Comparison of ENCODE assay signal across 9 mouse cellular contexts in the genomic region with DNA sequence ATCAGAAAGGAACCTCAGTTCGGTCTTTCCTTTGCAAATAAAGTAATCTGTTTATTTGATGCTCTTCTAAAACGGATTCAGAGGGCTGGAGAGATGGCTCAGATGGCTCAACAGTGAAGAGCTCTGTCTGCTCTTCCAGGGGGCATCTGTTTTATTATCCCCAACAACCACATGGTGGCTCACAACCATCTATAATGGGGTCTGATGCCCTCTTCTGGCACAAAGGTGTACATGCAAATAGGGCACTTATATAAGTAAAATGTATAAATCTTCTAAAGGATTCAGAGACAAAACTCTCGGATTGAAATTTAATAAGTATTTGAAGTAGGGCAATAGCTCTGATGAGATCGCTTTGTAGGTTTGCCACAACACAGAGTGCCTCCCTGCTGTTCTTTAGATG. TPM values are rescaled to one million over a fixed set of nuclear protein-coding genes. Genes with fewer than 3 reads are reported as not detected.
DNase-seq lines count a peak whose midpoint lies in the region; ATAC-seq lines count a peak whose summit lies in the region.
"Had no signal": no experiment of that assay in that cellular context is flagged by ENCODE, and none has a peak within 500 bp of the region (broad histone marks: within the 10 kb centered on the region; RNA-seq: fewer than 3 reads in every experiment).

No protein-coding gene starts in this region.

- H3K27ac ChIP-seq in neural tube, embryonic 11.5 days (ENCODE audit: low read depth, low read length), result no peak overlapping the region
- H3K27ac ChIP-seq in neural tube, embryonic 15.5 days (replicated peaks), result no peak overlapping the region

- H3K4me2 ChIP-seq in neural tube, embryonic 11.5 days (ENCODE audit: low read depth), result no peak overlapping the region
- H3K4me2 ChIP-seq in neural tube, embryonic 15.5 days, result no peak overlapping the region

- intact Hi-C loops in heart, postnatal 25 days (cut with DNase I), result loop anchor here (5.0 kb wide), 1 partner anchor 241 kb away; no protein-coding TSS in a partner anchor

- peaks cover 3% of the 10 kb centered on the region; the same call in 1 of the 2 replicates for H3K9me3 ChIP-seq in neural tube, embryonic 11.5 days (ENCODE audit: control insufficient read depth, low read length)
- no peaks in the 10 kb centered on the region for H3K9me3 ChIP-seq in neural tube, embryonic 15.5 days (replicated peaks)
- H3K9me3 ChIP-seq: megakaryocyte, embryonic 14.5 days had no signal

- 77% methylated on average over 4 of the region's 4 CpGs for WGBS in neural tube, embryonic 11.5 days
- 70% methylated on average over 4 of the region's 4 CpGs for whole genome bisulfite sequencing in neural tube, embryonic 15.5 days

- H3K4me1 ChIP-seq in neural tube, embryonic 11.5 days (ENCODE audit: control insufficient read depth, insufficient read depth, low read length), result peaks cover 5% of the 10 kb centered on the region
- peaks cover 19% of the 10 kb centered on the region for H3K4me1 ChIP-seq in neural tube, embryonic 15.5 days

- no peaks in the 10 kb centered on the region for H3K27me3 ChIP-seq in neural tube, embryonic 11.5 days (ENCODE audit: control insufficient read depth, insufficient read depth, low read length)
- no peaks in the 10 kb centered on the region for H3K27me3 ChIP-seq in neural tube, embryonic 15.5 days (replicated peaks)
- H3K27me3 ChIP-seq: megakaryocyte, embryonic 14.5 days had no signal

- H3K4me3 ChIP-seq in neural tube, embryonic 11.5 days (ENCODE audit: low read depth, low read length), result no peak overlapping the region
- no peak overlapping the region for H3K4me3 ChIP-seq in neural tube, embryonic 15.5 days (replicated peaks)
- H3K4me3 ChIP-seq: megakaryocyte, embryonic 14.5 days had no signal

- H3K36me3 ChIP-seq in neural tube, embryonic 11.5 days (ENCODE audit: control insufficient read depth, insufficient read depth, low read length), result 0 out of 2 replicates have a peak, but pooled peaks cover 2% of the 10 kb centered on the region
- peaks cover 21% of the 10 kb centered on the region for H3K36me3 ChIP-seq in neural tube, embryonic 15.5 days

- DNase-seq in heart, postnatal 4 days, result peak; percentile 43
- DNase-seq in heart, adult 8-10 months (ENCODE audit: low spot score), result no peak
- DNase-seq in neural tube, embryonic 11.5 days (ENCODE audit: low spot score), result peak; percentile 19
- peak; percentile 39 to 48 for DNase-seq in thymus, postnatal 10 days (ENCODE audit: low spot score in 2 of 2)
- no peak for DNase-seq in c-Kit-positive CD71-positive TER-119-positive erythroid progenitor cells, embryonic 14.5 days (ENCODE audit: low spot score)
- DNase-seq in heart, postnatal 25 days (ENCODE audit: low spot score), result no peak

- no peak overlapping the region for H3K9ac ChIP-seq in neural tube, embryonic 11.5 days (ENCODE audit: low read length)
- no peak overlapping the region for H3K9ac ChIP-seq in neural tube, embryonic 15.5 days (replicated peaks)

- no peak for ATAC-seq in neural tube, embryonic 11.5 days (ENCODE audit: insufficient read depth, low FRiP score, low TSS enrichment)
- ATAC-seq in neural tube, embryonic 15.5 days (ENCODE audit: low FRiP score), result no peak
- 0 out of 2 replicates have a peak, but pooled peaks have one; percentile 20 for ATAC-seq in common myeloid progenitor, adult 5-6 weeks (replicated peaks; ENCODE audit: low read depth, poor library complexity, severe bottlenecking)

RNA-seq across cellular contexts. Expression of gene Klhdc9, which starts 2.2 kb away (rescaled TPM):
- total RNA-seq in heart, postnatal 4 days (2021), result under 1 TPM; 0.50 TPM
- under 1 TPM in 1 of 4 experiments, not detected in 3; 0.16 TPM for total RNA-seq in heart, adult 8-10 months (2022)
- 2.1 and 2.2 TPM in 2 replicates for polyA plus RNA-seq in neural tube, embryonic 11.5 days (2014; fragmentation: Nextera tagmentation; extraction: Ambion mirVana)
- 4.0 and 4.1 TPM in 2 replicates for polyA plus RNA-seq in neural tube, embryonic 15.5 days (2015; fragmentation: Nextera tagmentation; extraction: Ambion mirVana)
- total RNA-seq in common myeloid progenitor, adult 5-6 weeks (2017), result 1.1 and 3.9 TPM in 2 replicates
- not detected for total RNA-seq in heart, postnatal 25 days (2021)

RNA-seq across cellular contexts. Expression of gene Nectin4, which starts 11.5 kb away (rescaled TPM):
- total RNA-seq in heart, postnatal 4 days (2021), result under 1 TPM; 0.07 TPM
- under 1 TPM in 3 of 4 experiments, not detected in 1; 0.11 to 0.38 (median 0.25) TPM for total RNA-seq in heart, adult 8-10 months (2022)
- polyA plus RNA-seq in neural tube, embryonic 11.5 days (2014; fragmentation: Nextera tagmentation; extraction: Ambion mirVana), result 1.1 and 1.7 TPM in 2 replicates
- 3.7 and 5.6 TPM in 2 replicates for polyA plus RNA-seq in neural tube, embryonic 15.5 days (2015; fragmentation: Nextera tagmentation; extraction: Ambion mirVana)
- 2.3 and 2.4 TPM in 2 replicates for total RNA-seq in common myeloid progenitor, adult 5-6 weeks (2017)
- under 1 TPM; 0.21 to 0.42 TPM for total RNA-seq in heart, postnatal 25 days (2021)

RNA-seq across cellular contexts. Expression of gene Pfdn2, which starts 13.0 kb away (rescaled TPM):
- total RNA-seq in heart, postnatal 4 days (2021), result 10 to 100 TPM; 76.2 to 80.2 TPM
- total RNA-seq in heart, adult 8-10 months (2022), result 100 to 1,000 TPM in 1 of 4 experiments, 10 to 100 TPM in 3; 55.3 to 103 (median 78.2) TPM
- polyA plus RNA-seq in neural tube, embryonic 11.5 days (2014; fragmentation: Nextera tagmentation; extraction: Ambion mirVana), result 61.2 and 68.0 TPM in 2 replicates
- polyA plus RNA-seq in neural tube, embryonic 15.5 days (2015; fragmentation: Nextera tagmentation; extraction: Ambion mirVana), result 146 and 162 TPM in 2 replicates
- total RNA-seq in common myeloid progenitor, adult 5-6 weeks (2017), result 37.2 and 65.3 TPM in 2 replicates
- total RNA-seq in heart, postnatal 25 days (2021), result 10 to 100 TPM; 74.3 to 84.4 TPM

RNA-seq across cellular contexts. Expression of gene Nit1, which starts 13.0 kb away (rescaled TPM):
- 10 to 100 TPM; 17.9 to 20.3 TPM for total RNA-seq in heart, postnatal 4 days (2021)
- total RNA-seq in heart, adult 8-10 months (2022), result 10 to 100 TPM; 26.9 to 36.8 (median 29.4) TPM
- polyA plus RNA-seq in neural tube, embryonic 11.5 days (2014; fragmentation: Nextera tagmentation; extraction: Ambion mirVana), result 30.7 and 34.0 TPM in 2 replicates
- 53.0 and 53.1 TPM in 2 replicates for polyA plus RNA-seq in neural tube, embryonic 15.5 days (2015; fragmentation: Nextera tagmentation; extraction: Ambion mirVana)
- 43.4 and 49.3 TPM in 2 replicates for total RNA-seq in common myeloid progenitor, adult 5-6 weeks (2017)
- total RNA-seq in heart, postnatal 25 days (2021), result 10 to 100 TPM; 26.1 to 29.9 TPM

RNA-seq across cellular contexts. Expression of gene Dedd, which starts 29.5 kb away (rescaled TPM):
- total RNA-seq in heart, postnatal 4 days (2021), result 10 to 100 TPM; 28.5 to 29.8 TPM
- total RNA-seq in heart, adult 8-10 months (2022), result 10 to 100 TPM; 21.2 to 26.1 (median 21.9) TPM
- 50.4 and 57.6 TPM in 2 replicates for polyA plus RNA-seq in neural tube, embryonic 11.5 days (2014; fragmentation: Nextera tagmentation; extraction: Ambion mirVana)
- 44.1 and 49.9 TPM in 2 replicates for polyA plus RNA-seq in neural tube, embryonic 15.5 days (2015; fragmentation: Nextera tagmentation; extraction: Ambion mirVana)
- total RNA-seq in common myeloid progenitor, adult 5-6 weeks (2017), result 16.4 and 25.8 TPM in 2 replicates
- 10 to 100 TPM; 21.9 to 22.2 TPM for total RNA-seq in heart, postnatal 25 days (2021)

Comparison
In these comparisons a context has a peak if more than half of its experiments do, and no peak if none do; other contexts are left out.
1. DNase-seq: peak in heart, postnatal 4 days (single experiment), neural tube, embryonic 11.5 days (single experiment) and thymus, postnatal 10 days (2 of 2); none in heart, adult 8-10 months (single experiment), c-Kit-positive CD71-positive TER-119-positive erythroid progenitor cells, embryonic 14.5 days (single experiment) and heart, postnatal 25 days (single experiment).